Mouse (Mus musculus): ENCODE data around the gene Tor1a.

DNA sequence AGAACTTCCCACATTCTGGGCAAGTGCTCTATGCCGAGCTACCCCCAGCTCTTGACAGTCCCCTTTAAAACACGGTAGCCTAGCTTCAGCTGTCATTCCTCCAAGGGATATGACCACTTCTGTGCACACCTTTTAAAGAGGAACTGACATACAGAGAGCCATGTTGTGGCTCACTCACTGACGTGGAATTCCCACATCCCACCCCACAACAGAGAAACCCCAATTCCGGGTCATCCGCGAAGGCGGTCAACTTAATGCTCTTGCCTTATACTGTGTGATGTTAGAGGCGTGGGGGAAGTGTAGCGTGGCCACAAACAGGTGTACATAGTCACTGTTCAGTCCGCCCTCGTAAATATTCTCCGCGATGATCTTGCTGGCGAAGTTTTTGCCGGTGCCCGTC lies 907 bp downstream of the Tor1a start:
- TF ChIP-seq CTCF (IDR thresholded peaks at IDR 0.05) (no peak), EP300 (IDR thresholded peaks at IDR 0.05) (no peak)

Measured in lung, postnatal 0 days (tissue).